Mouse (Mus musculus) neutrophil, adult 5-6 weeks (primary cell): Measurements from ENCODE around the gene Atxn2l. TPM values are rescaled to one million over a fixed set of nuclear protein-coding genes. Genes with fewer than 3 reads are reported as not detected.

Experiments
- ATAC-seq: fragments of 151-379, 151-347 bp; 2 replicates; pipeline ENCODE4 v1.8.0; 2017; ENCODE audit warnings: mild to moderate bottlenecking, moderate TSS enrichment; ENCODE audit not compliant: insufficient number of reproducible peaks, poor library complexity, low FRiP score, severe bottlenecking; ENCODE audit errors: extremely low read depth
- total RNA-seq: library from RNA; stranded (forward); fragments of 200-1000 nt; gene quantifications from 2 replicates; pipeline ENCODE4 v1.2.3, GENCODE M21; 2017

Atxn2l gene
- total RNA-seq: 76.4 and 87.3 TPM in 2 replicates

DNA sequence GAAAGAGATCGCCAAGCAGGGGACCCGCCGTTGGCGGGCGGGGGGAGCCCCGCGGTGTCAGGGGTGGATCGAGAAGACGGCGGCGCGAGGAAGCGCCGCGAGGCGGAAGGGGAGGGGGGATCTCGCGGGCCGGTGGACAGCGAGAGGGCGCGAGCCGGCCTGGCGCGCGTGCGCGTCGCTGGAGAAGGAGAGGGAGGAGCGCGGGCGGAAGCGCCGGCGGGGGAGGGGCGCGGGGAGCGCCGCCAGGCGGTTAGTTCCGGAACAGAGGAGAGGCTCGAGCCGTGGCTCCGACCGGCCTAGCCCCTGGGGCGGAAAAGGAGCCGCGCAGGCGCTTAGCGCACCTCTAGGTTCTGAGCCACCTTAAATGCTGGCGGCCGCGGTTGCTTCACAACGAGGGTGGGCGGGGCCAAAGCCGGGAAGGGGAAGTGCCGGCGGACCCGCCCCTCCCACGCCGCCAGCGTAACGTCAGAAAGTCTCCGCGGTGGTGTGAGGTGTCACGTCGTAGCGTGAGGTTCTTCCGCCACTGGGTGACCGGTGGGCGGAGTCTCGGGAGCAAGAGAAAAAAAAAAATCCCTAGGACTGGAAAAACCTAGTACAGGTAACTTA, at the start of gene Atxn2l:
TSS of gene Atxn2l (minus strand) at position 165 of the 606 bp plus-strand sequence.
- ATAC-seq: peak; percentile 86

- no peak for ATAC-seq
Measured at GRCm38 (mm10) chr7:126545631-126546030, 42.4 kb upstream of the Atxn2l start.

GRCm38 (mm10) chr7:126541661-126542060, 38.4 kb upstream of the Atxn2l start:
- no peak for ATAC-seq

DNA sequence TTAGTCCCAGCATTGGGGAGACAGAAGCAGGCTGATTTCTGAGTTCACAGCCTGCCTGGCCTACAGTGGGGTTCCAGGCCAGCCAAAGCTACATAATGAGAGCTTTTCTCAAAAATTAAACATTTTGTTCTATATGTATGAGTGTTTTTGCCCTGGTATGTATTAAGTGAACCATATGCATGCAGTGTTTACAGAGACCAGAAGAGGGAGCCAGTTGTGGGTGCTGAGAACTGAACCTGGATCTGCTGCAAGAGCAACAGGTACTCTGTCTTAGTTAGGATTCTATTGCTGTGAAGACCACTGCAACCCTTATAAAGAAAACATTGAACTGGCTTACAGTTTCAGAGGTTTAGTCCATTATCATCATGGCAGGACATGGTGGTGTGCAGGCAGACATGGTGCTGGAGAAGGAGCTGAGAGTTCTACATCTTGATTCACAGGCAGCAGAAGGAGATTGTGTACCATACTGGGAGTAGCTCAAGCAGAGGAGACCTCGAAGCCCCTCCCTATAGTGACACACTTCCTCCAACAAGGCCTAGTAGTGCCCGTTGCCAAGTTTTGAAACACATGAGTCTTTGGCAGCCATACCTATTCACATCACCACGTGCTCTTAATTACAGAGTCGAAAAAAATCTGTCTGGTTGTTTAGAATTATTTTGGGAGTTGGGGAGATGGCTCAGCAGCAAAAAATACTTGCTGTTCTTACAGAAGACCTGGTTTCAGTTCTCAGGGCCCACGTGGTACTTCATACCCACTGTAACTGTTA, 34.8 kb upstream of the Atxn2l start:
- no peak for ATAC-seq

DNA sequence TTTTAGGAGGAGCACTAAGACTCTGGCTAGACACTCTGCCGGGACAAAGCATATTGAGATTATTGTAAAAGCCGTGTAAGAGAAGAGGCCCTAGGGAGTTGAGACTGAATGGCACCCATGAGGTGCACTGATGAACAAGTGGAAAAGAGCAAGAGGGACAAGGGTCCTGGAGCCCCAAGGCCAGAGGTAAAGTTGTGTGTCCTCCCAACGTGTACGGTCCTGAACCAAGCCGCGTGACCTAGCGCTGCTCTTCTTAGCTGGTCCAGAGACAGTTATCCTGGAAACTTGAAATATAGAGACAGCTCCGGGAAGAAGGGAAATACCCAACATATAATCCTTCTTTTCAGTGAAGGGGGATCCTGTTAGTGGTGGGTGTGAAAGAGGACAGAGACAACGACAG, 33.2 kb upstream of the Atxn2l start:
- ATAC-seq: no peak

DNA sequence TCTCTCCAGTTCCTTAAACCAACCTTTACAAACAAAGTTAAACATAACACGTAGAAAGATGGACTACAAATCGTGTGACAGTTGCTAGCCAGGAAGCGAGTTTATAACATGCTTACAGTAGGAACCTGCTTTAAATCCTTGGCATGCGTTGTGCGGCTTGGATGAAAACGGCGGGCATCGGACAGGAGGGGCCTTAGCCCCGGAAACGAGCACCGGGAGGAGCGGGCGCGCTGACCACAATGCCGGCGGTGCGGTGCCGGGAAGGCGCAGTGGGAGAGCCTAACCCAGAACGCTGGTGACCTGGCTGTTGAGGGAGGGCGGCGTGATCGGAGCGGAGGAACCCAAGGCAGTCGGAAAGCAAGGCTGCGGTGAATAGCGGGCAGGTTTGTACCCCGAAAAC, 32.5 kb upstream of the Atxn2l start:
- no peak for ATAC-seq

- ATAC-seq: no peak
Measured at GRCm38 (mm10) chr7:126533434-126533833, 30.2 kb upstream of the Atxn2l start.

GRCm38 (mm10) chr7:126528166-126528577, 24.9 kb upstream of the Atxn2l start:
- peak; percentile 69; the same call in 1 of the 2 replicates for ATAC-seq

DNA sequence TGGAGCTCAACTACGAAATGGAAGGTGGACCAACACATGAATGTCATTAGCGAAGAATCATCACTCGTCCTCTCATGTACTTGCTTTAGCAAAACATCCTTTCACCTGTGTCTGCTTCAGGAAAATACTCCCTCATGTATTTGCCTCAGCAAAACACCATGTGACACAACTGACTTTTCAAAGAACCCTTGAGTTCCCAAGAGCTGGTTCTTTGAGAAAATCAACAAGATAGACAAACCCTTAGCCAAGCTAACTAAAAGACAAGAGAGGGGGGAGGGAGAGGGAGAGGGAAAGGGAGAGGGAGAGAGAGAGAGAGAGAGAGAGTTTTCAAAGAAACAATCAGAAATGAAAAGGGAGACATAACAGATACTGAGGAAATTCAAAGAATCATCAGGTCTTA, 20.1 kb upstream of the Atxn2l start:
- ATAC-seq: no peak

GRCm38 (mm10) chr7:126519513-126519912, 16.3 kb upstream of the Atxn2l start:
- ATAC-seq: no peak

DNA sequence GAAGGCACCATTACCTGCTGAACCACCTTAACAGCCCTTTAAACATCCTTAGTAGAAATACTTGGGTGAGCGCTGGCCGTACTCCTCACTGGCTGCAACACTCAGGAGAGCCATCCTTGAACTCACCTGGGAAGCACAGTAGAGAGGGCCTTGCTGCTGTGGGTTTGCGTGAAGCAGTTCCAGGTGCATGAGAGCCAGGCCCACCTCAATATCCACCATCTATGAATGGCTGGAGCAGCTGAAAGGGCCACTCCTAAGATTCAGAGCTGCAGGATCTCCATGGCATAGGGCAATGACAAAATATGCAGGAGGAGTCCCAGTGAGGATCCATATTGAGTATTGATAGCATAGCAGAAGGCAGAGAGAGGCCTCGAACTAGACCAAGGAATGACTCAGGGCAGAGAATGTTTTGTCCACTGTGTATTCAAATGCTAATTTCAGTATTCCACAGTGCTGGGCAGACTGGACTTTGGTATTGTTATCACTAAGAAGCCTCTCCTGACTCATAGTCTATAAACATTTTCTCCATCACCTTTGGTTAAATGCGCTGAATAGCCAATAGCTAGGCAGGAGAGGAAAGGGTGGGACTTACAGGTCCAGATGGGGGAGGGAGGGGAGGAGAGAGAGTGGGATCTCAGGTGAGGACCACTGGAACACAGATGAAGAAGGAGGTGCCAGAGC, 15.2 kb upstream of the Atxn2l start:
- ATAC-seq: no peak

GRCm38 (mm10) chr7:126511287-126511686, 8.1 kb upstream of the Atxn2l start:
- ATAC-seq: no peak

DNA sequence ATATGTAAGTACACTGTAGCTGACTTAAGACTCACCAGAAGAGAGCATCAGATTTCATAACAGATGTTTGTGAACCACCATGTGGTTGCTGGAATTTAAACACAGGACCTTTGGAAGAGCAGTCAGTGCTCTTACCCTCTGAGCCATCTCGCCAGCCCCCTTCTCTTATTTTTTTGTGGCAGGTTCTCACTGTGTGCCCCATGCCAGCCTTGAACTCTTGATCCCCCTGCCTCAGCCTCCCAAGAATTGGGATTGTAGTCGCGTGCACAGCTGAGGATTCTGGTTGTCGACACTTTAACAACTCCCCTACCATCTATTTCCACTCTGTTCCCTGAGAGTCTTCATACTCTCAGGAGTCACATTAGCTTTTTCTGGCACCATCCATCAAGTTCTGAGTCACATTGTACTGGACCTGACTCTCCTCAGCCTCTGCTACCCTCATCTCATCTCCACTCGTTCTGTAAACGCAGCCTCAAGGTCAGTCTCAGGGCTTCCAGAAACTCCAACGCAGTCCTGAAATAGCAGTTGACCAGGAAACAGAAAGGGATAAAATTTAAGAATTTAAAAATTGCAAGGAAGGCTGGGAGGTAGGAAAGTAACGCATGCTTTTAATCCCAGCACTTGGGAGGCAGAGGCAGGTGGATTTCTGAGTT, 4.0 kb upstream of the Atxn2l start:
- ATAC-seq: no peak

DNA sequence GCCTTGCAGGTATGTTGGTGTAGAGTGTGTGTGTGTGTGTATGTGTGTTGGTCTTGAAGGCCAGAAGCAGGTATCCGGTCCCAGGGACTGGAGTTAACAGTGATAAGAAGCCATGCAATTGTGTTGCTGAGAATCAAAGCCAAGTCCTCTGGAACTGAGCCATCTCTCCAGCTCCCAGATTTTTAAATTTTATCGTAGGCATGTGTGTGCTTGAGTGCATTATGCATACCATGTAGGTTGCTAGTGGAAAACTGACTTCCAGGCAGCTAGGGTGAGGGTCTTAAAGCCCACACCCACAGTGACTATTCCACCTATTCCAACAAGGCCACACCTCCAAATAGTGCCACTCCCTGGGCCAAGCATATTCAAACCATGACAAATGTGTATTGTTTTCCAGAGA, 1.7 kb upstream of the Atxn2l start:
- no peak for ATAC-seq

GRCm38 (mm10) chr7:126502751-126503150, 486 bp downstream of the Atxn2l start:
- ATAC-seq: no peak

DNA sequence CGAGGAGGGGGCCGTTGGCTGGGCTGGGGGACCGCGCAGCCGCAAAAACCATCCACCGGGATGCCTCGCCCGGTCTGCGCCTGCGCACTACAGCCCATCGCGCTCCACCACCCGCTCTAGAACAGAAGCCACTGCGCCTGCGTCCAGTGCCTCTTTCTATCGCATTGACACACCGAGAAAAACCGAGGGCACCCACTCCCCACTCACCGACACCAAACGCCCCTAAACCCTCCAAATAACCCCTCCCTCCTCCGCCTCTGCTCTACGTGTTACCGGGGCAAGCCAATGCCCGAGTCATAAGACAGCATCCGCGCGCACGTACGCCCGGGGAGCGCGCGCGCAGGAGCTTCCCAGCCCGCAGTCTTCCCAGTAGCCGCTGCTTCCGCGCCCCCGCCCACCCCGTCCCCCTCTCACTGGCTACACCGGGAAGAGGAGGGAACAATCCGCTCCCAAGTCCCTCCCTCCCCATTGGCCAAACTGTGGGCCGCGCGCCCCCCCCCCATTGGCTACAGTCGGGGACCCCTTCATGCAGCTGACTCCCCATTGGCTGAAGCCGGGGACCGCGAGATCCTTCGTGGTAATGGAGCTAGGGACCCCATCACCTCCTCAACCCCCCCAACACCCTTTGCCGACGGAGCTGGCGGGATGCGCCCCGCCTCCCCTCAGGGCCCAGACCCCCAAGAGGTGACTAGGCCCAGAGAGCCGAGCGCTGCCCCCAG, 1.1 kb downstream of the Atxn2l start:
- ATAC-seq: peak; percentile 14

DNA sequence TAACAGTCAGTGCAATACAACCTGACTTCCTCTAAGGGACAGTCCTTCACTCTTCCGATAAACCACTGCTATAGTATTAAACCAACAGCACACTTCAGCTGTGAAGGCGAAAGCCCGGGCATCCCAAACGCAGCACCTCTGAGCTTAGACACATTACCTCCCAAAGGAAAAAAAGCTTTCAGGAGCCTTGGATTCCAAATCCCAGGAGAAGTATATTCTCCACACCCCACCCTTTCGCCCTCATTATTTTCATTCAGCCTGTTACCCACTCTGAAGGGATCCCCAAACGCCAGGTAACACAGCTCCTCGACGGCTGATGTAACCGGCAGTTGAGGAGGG, 1.6 kb downstream of the Atxn2l start:
- ATAC-seq: no peak

GRCm38 (mm10) chr7:126499416-126499815, 3.8 kb downstream of the Atxn2l start:
- no peak for ATAC-seq

DNA sequence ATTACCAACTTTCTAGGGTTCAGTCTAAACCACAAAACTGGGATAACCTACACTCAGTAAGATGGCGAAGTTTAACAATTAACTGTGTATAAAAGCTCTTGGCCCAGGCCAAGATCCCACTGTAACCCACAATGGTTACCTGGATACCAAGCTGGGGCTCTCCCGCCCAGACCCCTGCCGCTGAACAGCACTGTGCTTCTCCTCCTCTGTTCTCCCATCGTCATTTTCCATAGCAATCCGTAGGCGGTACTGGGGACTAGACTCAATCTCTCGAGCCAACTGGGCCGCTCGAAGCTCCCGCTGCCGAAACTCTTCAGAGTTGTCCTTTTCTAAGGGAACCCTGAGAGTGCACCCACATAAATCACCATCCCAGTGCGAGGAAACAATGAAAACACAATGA, 5.3 kb downstream of the Atxn2l start:
- ATAC-seq: no peak
